Mouse (Mus musculus): Measurements from ENCODE around the gene Anp32e.
"Not testable (repeated sequence)": the region's sequence is repeated elsewhere in the genome, so short reads cannot be mapped to it uniquely, and the experiment has no call there.

Gene Anp32e

DNA sequence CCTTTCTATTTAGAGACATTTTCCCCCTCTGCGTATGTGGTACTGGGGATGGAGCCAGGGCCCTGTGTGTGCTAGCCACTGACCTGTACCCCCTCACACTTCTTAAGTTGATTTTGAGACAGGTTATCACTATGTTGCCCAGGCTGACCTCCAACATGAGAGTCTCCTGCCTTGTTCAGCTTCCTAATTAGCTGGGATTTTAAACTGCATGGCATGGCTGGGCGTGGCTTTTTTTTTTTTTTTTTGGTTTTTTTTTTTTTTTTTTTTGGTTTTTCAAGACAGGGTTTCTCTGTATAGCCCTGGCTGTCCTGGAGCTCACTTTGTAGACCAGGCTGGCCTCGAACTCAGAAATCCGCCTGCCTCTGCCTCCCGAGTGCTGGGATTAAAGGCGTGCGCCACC lies 48.5 kb downstream of the Anp32e start:
- not testable (repeated sequence) for DNase-seq (ENCODE audit: low spot score)

- no peak for DNase-seq (ENCODE audit: low spot score)
These were observed 49.2 kb downstream of the Anp32e start for GRCm38 (mm10) chr3:95978265-95978664.

DNA sequence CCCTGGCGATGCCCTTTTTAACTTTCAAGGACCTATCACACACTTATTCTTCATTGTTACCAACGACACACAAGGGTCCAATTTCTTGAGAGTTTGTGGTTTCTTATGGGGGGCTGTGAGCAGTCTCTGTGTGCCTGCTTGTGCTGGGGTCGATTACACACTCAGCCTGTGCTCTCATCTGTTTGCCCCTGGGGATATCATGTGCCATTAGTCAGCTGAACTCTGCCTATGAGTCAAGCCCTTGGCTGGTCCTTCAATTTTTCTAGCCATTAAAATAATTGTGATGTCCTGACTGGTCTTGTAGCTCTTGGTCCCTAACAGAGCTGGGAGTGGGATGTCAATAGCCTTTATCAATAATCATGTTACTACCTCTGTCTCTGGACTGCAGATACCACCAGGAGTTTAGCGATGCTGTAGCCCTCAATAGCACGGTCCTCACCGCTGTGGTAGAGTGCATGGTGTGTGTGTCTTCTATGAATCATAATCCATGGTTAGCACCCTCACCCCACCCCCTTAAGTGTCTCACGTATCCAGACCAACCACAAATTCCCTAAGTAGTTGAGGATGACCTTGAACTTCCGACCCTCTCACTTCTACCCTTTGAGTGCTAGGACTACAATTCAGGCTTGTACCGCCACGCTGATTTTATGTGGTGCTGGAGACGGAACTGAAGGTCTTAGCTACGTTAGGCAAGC lies 51.4 kb downstream of the Anp32e start:
- DNase-seq (ENCODE audit: low spot score): no peak

GRCm38 (mm10) chr3:95982129-95982528 lies 53.1 kb downstream of the Anp32e start:
- DNase-seq (ENCODE audit: low spot score): no peak

DNA sequence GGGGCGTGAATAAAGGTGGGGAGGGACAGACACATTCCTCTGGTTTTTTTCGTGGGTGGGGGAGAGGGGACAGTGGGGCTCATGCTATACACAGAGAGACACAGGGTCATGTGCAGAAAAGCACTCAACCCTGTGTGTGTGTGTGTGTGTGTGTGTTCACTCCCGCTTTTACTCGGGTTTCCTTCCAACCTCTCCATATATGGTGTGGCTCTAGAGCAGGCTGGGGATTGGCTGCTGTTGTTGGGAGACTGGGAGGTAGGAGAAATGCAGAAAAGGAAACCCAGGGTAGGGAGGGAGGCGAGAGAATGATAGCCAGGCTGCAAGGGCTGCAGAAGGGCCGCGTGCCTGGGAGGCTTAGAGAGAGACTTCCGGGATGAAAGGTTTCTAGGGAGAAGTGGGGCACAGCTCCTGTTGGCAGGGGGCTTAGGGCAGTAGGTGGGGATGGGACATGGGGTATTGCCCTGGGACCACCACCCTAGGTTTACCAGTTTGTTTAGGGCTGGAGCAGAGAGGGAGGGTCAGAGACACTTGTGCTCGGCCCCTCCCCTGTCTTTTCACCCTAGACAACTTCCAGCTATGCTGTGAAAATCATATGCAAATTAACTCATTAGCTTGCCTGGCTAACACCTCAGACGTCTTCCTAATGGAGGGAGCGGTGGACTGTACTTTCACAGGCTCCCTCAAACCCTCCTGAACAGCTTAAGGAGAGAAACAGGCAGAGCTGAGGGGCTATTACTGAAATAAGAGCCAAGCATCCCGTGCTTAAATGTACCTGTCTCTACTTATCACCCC lies 56.4 kb downstream of the Anp32e start:
- DNase-seq (ENCODE audit: low spot score): peak; percentile 89

DNA sequence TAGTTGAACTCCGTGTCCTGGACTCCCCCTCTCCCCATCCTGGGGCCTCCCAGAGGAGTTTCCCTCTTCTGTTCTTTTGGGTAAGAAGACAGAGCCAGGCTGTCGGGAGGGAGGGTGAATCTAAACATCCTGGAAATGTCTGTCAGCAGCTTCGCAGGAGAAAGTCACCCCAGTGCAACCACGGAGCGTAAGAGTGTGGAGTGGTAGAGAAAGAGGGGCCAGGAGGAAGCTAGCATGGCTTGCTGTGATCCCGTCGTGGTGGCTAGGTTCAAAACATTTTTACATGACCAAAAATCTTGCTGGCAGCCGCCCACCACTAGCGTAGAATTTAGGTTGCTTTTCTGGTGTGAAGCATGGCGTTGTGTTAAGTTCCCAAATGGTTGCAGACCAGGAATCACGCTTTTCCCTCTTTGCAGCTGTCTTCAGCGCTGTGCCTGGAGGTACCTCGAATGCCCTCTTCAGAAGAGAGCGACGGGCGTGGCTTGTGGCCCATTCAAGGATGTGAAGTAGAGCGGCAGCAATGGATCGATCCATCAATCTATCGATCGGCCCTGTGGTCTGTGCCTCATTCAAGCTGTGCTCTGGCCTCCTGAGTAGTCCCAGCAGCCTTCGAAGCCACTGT lies 57.1 kb downstream of the Anp32e start:
- DNase-seq (ENCODE audit: low spot score): peak; percentile 89

- peak; percentile 25 for DNase-seq (ENCODE audit: low spot score)
These were observed 57.9 kb downstream of the Anp32e start for GRCm38 (mm10) chr3:95986984-95987383.

GRCm38 (mm10) chr3:95987386-95988110 lies 58.5 kb downstream of the Anp32e start:
- no peak for DNase-seq (ENCODE audit: low spot score)

DNA sequence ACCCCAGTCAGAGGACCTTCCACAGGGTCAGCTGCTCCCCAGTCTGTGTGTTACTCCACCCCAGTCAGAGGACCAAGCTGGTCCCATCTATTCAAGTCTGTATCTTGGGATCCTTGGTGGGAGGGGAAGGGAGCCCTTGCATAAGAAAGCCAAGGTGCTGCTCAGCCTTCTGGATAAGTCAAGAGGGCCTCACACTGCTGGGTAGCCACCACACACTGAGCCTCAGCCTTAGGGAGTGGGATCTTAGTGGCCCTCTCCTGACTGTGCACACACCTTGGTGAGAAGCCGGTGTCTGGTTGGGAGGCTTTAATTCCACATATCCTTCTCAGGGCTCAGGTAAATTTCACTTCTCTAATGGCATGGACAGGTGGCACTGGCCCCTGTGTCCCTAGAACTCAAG lies 59.1 kb downstream of the Anp32e start:
- DNase-seq (ENCODE audit: low spot score): no peak

DNA sequence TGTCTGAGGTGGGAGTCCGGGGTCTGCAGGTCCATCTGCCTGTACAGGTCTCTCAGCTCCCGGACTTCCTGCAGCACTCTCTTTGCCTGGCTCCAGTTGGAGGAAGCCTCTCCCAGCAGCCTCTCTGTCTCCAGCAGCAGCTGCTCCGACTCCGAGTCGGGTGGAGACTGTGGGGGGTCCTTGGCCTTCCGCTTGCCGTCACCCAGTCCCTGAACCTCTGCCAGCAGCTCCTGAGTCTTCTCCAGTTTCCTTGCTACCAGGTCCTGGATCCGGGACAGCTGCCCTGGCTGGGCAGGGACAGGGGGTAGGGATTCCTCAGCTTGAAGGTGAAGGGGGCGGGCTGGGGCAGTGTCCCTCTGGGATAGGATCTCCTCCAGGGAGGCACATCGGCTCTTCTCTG lies 59.9 kb downstream of the Anp32e start:
- DNase-seq (ENCODE audit: low spot score): no peak

DNA sequence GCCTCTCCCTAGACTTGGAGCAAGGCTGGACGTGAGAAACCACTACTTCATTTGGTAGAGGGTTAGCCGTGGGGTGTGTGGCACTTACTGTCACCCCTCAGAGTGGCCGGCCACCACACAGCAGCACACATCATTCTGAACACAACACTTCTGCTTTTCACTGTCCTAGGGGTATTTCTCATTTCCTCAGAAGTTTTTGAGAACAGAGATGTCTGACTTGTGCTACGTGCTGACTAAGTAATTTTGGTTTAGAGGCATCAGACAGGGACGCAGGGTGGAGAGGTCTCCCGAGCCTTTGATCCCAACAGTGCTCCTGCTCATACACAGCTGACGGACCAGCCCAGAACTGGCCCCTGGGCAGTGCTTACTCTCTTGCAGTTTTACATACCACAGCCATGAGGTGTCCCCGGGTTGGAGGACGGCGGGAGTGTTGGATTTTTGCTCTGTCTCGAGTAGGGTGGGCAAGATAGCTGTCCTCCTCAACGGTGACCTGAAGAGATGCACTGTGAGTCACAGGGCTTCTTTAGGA lies 61.4 kb downstream of the Anp32e start:
- no peak for DNase-seq (ENCODE audit: low spot score)

DNA sequence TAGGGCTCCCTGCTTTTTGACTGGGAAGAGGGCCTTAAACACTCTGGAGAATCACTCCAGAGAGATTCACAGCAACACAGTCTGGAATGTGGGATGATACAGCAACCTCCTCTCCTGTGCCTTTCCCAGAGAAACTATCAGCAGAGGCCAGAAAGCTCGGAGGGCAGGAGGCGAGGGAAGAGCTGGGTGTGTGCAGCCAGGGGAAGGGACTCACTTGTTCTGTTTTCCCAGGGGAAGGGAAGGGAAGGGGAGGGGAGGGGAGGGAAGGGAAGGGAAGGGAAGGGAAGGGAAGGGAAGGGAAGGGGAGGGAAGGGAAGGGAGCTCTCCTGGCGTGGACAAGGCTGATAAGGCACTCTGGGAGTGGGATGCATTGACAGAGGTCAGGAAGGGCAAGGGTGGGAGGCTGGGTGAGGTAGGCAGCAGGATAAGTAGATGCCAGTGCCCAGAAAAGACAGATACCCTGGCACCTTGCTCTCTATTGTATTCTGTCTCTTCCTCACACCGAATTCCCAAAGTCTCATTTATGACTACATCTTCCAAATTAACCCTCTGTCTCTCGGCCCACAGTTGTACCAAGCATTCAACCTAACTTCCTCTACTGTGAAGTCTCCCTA lies 64.1 kb downstream of the Anp32e start:
- no peak for DNase-seq (ENCODE audit: low spot score)

GRCm38 (mm10) chr3:95993881-95994280 lies 64.8 kb downstream of the Anp32e start:
- DNase-seq (ENCODE audit: low spot score): peak; percentile 67

GRCm38 (mm10) chr3:95994381-95994846 lies 65.4 kb downstream of the Anp32e start:
- peak; percentile 56 for DNase-seq (ENCODE audit: low spot score)

DNA sequence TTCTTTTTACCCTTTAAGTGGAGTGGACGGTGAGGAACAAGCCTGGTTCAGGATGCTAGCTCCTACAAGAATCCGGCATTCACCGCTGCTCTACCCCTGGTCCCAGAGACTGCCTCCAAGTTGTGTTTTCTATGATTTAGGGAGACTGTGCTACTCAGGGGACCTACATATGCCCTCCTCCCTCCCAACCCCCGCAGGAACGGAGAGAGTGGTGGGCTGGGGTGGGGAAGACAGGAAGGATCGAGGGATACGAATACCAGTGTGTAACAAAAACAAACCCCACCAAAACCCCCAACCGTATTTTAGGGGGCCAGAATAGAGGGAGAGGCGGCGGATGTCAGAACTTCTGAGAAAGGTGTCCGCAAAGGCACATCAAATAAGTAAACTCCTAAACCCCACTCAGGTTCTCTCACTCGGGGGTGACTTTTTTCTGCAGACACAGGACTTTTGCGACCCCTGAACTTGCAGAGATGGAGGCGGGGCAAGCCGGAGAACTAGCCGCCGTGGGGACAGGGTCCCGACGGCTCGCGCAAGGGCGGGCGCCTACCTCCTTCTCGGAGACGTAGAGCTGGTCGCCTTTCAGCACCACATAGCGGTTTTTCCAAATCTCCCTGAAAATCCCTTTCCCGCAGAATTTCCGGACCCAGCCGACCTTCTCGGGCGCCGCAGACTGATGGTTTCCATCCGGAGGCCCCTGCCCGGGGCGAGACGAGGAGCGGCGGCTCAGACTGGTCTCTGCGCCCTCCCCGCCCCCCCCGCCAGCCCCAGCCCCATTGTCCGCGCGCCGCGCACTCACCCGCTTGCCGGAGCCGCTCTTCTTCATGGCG lies 66.1 kb downstream of the Anp32e start:
- peak; percentile 69 for DNase-seq (ENCODE audit: low spot score)

GRCm38 (mm10) chr3:95995802-95996428 lies 66.9 kb downstream of the Anp32e start, which contains the start of gene Plekho1:
Plekho1 (minus strand) TSS chr3:95996001.
- DNase-seq (ENCODE audit: low spot score): no peak

DNA sequence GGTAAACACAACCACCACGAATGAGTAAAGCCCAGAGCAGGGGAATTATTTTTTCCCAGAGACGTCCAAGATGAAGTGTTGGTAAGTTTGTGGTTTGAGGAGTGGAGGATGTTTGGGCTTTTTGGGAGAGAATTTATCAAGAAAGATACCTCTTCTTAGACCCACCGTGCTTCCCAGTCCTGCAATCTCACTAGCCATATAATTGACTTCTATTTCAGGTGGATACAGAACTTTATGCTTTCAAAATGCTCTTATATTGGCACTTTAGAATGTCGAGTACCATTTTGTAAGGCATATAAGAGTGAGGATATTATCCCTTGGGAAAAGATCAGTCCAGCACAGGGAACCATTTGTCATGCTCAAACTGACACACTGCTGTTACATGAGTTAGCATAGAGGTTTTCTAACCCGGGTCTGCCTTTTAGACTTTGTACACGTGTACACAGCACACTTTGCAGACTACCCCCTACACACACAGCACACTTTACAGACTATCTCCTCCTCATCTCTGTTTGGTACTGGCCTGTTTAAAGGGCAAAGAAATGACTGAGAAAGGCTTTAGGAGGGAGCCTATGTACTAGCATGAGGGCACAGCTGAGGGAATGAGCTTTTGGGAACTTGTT lies 67.5 kb downstream of the Anp32e start:
- DNase-seq (ENCODE audit: low spot score): peak; percentile 71

Data from embryo, embryonic 10.5 days (tissue).